Mouse (Mus musculus) spleen, postnatal 14 days (tissue): Measurements from ENCODE around the gene Tns3.
"Not testable (repeated sequence)": the region's sequence is repeated elsewhere in the genome, so short reads cannot be mapped to it uniquely, and the experiment has no call there.

ENCODE experiments used
- DNase-seq, 2 experiments: peaks; one replicate each; pipeline ENCODE4 v3.0.0; 2021 to 2022; ENCODE audit warnings: low spot score in 2 of 2

Tns3 gene

DNA sequence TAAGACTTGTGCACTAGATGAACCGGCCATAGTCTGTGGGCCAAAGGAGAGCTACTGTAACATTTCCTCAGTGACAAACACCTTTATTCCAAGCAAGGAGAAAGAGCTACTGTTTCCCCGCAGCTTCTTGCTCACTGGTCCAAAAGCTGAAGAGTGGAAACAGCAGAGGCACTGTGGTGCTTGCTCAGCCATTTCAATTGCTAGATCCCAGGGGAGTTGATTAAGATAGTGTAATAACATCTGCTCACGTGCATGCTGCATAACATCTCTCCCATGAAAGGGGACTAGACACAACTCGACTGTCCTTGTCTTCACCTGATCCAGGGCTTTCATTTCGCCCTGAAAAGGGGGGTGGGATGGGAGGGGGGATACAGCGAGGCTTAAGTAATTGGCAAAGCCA is 41.7 kb downstream of the Tns3 start:
- no peak for DNase-seq

DNA sequence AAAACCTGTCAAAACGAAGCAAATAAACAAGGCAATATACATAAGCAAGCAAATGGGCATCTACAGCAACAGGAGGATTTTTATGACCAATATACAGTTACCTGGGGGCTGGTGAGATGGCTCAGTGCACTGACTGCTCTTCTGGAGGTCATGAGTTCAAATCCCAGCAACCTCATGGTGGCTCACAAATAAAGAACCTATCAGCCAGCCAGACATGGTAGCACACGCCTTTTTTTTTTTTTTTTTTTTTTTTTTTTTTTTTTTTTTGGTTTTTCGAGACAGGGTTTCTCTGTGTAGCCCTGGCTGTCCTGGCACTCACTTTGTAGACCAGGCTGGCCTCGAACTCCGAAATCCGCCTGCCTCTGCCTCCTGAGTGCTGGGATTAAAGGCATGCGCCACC is 45.2 kb downstream of the Tns3 start:
- not testable (repeated sequence) for DNase-seq

DNA sequence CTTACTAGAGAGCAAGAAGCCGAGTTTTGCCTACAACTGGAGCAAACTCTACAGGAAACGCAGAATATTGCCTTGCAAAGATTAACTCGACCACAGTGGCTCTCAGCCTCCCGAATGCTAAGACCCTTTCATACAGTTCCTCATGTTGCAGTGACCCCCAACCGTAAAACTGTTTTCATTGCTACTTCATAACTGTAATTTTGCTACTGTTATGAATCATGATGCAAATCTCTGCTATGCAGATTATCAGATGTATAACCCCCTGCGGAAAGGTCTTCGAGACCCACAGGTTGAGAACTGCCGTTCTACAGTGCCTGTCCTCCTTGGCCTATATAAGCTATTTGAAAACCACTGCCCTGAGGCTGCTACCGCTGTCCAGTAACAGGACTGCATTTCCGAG is 46.0 kb downstream of the Tns3 start:
- no peak for DNase-seq

DNA sequence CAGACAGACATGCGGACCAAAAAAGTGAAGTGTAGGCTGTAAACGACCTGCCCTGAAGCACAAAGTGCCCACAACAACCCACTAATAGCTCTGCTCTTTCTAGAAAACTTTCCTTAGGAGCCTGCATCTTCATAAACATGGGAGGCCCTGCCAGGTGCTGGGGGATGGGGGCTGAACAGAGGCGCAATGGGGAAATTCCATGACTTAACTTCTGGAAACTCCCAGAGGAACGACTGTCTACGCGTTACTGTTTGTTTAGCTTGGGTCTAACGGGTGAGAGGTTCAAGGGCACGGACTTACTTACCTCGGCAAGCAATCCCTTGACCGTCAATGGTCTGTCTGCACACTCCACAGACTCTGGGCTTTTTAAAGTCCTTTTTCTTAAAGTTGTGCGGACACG is 48.9 kb downstream of the Tns3 start:
- no peak for DNase-seq

DNA sequence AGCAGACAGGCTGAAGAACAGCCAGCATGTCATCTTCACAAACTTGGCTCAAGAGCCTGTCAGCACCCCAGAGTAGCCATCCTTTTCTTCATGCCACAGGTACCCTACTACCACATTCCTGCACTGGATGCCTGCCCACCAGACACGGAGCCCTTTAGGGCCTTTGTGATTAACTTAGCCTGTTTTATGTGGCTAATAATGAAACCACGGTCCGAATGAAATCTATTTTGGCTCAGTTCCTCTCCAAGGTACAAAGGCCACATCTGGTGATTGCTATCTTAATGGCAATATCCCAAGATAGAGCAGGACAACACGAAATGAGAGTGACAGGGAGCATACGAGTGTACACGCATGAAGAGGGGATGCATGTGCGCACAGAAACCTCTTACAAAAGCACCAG is 53.9 kb downstream of the Tns3 start:
- no peak for DNase-seq

DNA sequence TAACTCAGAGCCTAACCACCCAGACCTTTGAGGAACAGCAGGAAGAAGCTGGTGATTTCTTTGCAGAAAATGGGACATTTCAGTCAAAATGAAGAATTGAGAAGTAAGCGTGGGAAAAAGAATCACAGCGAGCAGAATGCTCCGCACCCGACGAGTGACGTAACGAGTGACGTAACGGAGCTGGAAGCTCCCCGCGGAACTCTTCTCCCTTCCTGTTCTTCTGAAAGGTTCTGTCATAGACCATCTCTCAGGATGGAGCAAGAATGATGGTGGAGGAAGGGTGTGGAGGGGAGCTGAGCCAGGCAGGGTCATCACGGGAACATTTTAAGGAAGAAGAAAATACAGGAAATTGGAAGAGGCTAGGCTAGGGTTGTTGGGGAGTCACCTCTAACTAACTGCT is 54.5 kb downstream of the Tns3 start:
- no peak for DNase-seq

DNA sequence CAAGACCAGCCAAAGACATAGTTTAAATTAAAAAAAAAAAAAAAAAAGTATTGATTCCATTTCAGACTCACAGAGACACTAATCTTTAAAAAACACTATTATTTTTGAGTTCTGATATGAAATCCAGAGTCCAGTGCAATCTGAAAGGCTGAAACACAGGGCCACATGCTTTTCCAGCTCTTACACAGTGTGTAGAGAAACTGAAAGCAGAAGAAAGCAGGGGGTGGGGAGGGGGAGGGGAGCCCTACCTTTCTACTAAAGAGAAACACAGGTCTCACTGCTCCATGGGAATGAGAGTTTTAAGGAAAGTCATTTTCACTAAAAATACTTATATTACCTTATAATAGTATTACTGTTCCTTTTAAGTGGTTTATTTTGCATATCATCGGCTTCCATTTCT is 57.2 kb downstream of the Tns3 start:
- no peak for DNase-seq

DNA sequence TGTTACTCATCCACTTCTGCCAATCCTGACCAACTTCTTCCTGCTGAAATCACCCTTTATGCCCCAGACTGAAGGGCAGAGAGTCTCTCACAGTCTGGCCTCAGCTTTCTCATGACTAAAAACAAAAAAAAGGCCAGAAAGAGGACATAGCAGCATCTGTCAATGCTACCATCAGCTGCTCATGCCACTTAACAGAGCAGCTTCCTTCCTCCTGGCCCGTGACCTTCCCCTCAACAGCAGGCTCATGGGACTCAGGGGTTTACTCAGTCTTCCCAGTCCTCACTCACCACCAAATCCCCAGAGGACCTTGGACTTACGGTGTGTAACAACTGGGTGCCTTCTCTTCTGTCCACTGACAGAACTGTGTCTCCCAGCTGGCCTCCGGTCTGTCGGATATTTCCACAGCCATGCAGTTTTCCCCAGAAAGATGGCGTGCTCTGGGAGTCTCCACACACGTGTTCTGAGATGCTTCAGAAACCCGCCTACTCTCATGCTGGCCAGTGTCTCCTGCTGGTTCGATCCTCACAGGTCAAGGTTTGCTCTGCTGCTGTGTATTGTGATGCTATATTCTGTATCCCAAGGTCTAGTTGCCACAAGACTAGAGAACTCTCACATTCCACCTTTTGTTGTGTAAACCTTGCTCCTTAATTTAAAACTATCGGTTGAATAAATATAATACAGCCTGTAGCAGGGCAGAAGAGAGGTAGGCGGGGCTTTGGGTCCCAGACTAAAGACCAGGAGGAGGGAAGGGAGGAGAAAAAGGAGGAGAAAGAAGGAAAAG is 59.4 kb downstream of the Tns3 start:
- DNase-seq: no peak

DNA sequence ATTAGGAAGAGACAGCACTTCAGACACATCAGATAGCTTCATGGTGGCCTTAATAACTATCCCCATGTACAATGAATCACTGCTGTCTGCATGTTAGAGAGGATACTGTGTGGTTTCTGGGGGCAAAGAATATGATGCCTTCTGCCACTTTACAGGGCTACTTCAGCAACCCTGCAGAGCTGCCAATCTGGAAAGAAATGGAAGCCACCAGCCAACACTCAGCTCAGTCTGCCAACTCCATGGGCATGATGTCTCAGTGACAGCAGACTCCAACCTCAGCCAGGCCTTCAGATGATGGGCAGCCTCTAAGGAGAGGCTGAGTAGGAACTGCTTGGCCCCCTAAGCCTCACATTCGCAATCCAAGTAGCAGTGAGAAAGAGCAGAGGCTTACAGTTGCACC is 61.7 kb downstream of the Tns3 start:
- no peak for DNase-seq

DNA sequence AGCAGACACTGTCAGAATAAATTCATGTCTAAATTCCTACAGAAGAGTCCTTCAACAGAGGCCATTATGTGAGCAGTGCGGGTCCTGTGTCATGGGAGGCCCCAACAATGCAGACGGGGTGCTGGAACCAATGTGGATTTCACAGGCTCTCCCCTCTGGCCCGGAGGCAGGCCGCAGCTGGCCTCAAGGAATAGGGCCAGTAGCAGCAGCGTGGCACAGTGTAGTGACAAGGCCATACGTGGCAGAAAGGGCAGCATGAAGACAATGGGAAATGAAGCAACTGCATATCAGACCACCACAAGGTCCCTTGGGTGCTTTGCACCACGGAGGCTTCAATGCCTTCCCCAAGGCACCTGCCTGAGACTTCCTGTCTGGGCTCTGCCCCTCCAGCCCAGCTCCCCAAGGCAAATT is 62.9 kb downstream of the Tns3 start:
- no peak for DNase-seq

DNA sequence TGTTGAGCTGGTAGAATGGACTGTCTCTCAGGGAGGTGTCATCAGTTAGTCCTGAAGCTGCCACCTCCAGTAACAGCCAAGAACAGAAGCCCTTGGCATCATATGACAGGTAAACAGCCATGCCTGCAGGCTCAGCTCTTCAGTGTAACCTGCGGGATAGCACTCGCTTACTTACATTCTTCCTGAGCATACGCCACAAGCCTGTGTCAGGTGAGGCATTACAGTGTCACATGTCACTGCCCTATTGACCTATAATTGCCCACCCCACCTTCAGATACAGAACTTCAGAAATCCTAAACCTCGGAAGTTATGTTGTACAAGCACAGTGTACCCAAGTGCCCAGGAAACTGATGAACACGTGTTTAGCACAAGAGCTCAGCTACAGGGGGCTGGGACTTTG is 68.7 kb downstream of the Tns3 start:
- DNase-seq: no peak

DNA sequence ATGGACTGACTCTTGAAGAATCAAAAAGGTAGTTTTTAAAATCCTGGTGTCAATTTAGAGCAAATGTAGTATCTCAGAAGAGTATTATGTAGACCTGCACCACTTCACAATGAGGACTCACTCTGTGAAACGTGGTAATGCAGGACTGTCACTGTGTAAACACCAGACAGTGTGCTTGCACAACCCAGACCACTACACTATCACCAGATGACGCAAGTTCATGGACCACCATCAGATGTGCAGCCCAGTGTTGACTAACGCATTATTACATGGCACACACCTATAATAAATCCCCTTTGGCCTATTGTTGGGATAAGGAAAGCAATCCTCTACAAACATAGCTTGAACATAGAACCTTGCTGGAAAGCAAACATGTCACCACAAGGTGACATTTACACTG is 71.2 kb downstream of the Tns3 start:
- DNase-seq: no peak

DNA sequence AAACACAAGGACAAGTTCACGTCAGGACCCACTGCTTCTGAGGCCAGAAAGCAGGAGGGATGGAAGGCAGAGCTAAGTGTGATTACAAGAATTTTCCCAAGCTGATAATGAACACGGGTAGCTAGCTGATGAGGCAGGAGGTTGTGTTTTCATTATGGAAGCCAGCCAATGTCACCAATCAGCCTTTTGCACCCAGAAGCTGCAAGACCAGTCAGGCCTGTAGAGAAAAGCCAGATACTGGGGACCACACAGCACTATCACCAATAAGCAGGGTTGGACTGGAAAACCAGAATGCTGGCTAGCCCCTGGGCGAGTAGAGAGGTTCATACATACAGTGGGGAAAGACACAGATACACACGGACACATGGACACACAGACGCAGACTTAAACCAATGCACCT is 73.1 kb downstream of the Tns3 start:
- DNase-seq: no peak

DNA sequence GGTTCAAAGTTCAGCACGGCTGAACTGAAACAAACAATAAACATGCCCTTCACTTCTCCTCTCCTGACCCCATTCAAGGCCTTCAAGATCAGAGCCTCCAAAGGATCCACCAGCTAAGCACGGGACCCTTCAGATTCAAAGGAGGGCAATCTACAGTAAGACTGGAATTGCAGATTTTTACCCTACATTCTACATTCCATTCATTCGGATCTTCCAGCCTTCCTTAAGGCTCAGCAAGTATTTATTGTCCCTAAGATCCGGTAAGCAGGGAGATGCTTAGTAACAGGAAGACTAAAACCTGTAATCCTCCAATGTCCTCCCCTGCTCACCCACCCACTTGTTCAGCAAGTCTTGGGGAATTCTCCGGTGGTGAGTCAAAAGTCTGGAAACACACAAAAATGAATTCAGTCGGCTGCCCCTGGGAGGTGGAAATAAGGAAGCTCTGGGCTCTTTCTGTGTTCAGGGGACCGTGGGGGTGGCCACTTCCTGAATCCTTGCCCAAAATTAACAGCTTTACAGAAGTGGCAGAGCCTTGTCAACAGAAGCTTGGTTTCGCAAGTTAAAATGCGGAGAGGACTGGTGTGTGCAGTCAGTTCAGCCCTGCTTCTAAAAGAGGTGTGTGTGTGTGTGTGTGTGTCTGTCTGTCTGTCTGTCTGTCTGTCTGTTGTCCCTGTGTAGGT is 75.0 kb downstream of the Tns3 start:
- DNase-seq: peak in 1 of 2 experiments; percentile 9

DNA sequence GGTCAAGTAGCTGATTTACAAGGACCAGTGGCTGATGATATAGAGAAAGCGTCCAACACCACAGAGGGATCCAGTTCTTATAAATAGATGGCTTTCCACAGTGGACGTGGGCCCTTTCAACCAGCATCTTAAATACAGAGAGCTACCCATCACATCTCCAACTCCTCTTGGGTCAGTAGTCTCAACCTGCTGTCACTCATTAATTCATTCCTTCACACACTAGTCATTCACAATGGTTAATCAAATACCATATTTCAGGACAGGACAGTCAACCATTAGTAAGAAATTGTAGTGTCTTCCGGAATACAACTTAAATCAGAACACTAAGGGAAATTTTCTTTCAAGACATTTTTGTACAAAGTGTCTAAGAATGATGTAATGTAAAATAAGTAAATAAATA is 76.4 kb downstream of the Tns3 start:
- no peak for DNase-seq

DNA sequence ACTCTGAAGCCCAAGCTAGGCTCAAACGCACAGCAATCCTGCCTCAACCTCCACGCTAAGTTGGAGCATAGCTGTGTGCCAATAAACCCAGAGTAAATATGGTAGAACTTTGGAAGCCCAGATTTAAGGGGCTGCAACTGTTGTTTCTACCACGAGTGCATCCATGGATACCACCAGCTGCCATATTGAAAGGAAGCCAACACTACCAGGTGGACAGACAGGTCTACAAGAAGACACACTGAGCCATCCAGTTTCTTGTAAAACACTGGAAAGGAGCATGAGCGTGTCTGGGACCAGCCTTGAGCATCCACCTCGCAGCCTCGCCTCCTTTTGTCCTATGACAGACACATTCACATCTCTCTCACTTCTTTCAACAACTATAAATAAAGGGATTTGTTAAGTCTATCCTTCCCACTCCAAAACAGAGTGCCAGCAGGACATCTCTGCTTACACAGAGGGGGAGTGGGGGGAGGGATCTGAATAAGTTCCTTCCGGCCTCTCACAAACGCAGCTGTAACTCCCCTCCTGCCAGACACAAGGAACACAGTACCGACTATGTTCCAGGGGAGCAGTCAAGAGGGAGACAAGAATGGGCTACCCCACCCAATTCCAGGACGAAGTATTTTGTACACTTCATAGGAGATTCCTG is 77.2 kb downstream of the Tns3 start:
- no peak for DNase-seq

DNA sequence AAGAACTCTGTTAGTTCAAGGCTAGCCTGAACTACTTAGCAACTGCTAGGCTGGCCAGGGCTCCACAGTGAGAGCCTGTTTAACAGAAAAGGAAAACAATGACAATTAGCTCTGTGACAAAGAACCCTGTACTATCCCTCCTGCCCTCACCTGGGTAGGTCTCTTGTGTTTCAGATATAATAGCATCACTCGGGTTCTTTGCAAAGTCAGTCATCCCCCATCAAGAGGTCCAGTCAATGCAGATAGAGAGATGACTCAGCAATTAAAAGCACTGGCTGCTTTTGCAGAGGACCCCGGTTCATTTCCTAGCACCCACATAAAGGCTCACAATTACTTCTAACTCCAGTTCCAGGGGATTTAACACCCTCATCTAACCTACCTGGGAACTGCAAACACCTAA is 78.0 kb downstream of the Tns3 start:
- no peak for DNase-seq

DNA sequence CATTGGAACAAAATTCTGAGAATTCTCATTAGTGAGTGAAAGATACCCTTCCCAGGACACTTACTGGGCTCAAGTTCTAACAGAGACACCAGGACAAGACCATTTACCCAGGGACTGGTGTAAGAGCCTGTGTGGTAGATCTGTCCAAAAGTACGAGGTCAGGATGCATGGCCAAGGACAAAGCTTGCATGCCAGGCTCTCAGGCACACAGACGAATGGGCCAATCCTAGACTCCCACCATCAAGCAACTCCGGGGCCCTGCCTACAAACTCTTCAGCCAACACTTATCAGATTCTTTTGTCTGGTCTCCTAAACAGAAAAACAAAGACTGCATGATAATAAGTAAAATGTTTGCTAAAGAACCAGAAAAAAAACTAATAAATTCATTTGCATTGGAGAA is 78.6 kb downstream of the Tns3 start:
- DNase-seq: no peak

DNA sequence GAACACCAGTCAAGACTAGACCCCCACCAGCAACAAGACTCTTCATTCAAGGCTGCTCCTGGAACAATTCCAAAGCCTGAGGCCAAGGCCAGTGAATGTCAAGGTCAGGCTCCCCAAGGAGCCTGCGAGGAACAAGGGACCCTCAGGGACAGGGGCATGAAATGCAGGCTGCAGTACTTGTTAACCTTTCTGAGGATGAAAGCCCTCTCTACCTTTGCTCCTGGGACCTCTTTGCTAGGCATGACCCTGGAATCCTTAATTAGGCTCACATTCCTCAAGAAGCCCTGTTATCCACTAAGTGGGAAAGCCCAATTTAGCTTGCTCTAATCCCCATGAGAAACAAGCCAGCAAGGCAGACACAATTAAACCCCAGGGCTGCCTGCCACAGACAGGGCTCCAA is 79.4 kb downstream of the Tns3 start:
- DNase-seq: no peak

DNA sequence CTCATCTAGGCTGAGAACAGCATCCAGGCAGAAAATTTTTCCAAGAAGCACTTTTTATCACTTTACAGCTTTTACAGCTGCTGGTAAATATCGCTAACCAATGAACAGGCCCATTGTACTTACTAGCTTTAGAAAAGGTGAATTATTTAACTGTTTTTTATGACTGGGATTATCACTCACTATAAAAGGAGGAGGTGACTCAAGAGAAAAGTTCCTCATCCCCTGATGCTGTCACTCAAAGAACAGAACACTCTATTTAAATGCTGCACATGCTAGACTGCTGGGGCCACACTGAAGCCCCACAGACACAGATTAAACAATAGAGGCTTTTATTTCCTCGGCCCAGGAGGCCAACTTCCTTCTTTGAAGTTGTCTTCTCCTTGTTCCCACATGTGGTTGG is 80.0 kb downstream of the Tns3 start:
- DNase-seq: no peak

DNA sequence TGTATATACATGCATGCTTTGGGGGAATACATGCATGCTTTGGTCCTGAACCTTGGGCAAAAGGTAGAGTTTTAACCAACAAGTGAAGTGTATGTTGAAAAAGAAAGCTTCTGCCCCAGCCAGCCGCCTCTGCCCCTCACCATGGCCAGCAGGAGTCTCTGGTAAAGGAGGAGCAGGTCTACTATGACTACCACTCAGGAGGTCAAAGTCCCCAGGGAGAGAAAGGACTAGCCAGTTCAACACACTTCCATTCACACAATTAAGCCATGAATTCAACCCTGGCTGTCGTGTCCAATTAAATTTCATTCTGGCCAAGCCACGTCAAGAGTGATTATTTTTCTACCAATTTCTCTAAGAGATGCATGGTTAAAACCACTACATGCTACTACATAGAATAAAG is 81.2 kb downstream of the Tns3 start:
- DNase-seq: no peak

DNA sequence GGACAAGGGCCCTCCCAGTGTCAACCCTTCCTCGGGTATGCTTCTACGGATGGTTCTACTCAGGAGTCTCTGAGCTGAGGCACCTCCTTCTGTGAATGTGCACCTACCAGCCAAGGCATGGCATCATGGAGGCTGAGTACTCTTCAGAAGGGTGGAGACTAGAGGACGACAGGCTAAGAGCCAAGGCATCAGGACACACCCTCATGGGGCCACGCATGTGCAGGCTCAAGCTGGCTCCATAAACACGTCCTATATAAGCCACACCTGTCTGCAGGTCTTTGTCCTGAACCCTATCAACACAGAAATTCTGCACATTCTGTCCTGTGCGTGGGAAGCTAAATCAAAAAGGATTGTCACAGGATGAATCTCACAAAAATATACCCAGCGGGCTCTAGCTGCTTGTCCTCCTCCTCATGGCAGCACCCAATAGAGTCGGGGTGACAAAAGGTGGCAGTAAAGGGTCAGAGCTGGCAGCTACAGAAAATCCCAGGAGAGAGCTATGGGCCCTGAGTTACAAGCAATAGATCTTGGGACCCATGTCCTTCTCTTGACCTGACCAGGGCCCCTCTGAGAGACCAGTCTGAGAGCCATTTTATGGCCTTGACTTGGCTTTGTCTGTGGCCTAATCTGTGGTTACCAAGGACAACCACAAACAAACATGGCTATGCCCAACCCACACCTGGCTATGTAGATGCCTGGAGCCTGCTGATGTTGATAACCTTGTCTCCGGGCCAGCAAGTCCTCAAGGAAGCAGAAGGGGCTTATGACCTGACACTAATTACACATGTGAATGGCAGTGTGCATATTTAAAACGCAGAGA is 82.0 kb downstream of the Tns3 start:
- DNase-seq: no peak
